Mouse (Mus musculus): ENCODE data around the gene Rgp1.
A peak's percentile ranks its signal among the peaks of the same experiment; 100 is the strongest.

Gene Rgp1

DNA sequence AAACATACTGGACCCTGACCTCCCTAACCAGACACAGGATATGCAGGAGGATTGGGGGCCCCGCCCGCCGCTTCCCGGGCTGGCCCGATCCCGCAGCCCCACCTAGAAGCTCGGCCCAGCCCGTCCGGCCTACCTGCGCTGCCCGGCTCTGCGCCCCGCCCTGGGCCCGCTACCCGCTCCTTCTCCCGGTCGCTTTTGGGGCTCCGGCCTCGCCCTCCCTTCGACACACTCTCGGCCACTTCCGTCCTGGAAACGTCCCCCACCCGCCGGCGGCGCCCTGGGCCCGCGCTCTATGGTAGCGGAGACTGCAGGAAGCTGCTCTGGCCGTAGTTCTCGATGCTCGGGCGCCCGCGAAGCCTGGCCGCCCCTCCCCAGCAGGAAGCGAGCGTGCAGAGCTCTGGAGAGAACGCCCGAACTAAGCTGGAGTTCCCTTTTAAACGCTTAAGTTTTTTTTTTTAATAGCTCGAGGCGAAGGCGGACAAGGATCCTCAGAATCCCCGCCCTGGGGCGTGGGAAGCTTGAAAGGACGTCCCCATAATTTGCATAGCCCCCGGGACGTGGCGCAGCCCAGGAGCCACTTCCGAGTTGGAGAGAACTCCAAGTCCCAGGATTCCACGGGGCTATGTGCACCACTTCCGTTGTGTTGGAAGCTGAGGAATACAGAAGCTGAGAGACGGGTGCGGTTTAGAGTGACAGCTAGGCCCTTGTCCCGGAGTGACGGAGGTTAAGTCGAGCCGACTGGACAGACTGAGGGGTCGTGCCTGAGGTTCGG, 16.3 kb upstream of the Rgp1 start, which contains the start of the genes Creb3 and Tln1:
Gene Creb3, plus strand, starts transcription at position 336 of the 772 bp plus-strand sequence.
Gene Tln1, minus strand, starts transcription at position 695 of the 772 bp plus-strand sequence.
- DNase-seq (ENCODE audit: extremely low read depth, low read depth, low spot score): peak; percentile 80

DNA sequence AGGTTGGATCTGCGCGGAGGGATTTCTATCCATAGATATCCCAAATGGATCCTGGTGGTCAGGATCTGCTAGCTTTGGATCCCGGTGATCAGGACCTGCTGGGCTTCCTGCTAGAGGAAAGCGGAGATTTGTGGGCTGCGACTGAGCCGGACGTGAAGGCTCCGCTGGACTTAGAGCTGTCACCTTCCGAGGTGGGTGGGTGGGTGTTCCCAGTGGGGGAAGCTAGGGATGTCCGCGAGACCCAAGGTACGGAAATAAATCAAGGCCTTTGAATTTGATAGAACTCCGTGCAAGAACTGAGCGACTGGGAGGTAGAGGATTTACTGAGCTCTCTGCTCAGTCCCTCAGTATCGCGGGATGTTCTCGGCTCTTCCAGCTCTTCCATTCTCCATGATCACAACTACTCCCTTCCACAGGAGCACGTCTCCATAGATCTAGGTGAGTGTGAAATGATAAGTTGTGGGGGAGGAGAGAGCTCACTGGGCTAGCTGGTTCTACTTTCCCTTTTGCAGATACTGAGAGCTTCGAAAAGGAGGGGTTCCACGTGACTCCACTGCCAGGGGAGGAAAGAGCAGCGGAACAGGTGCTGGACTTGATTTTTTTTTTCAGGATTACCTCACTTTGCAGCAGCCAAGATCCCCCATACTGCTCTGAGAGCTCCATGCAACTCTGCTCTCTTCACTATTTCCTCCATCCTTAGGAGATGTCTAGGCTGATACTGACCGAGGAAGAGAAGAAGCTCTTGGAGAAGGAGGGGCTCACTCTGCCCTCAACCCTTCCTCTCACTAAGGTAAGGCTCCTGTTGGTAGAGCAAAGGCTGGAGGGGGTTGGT, 15.5 kb upstream of the Rgp1 start:
- no peak for DNase-seq (ENCODE audit: extremely low read depth, low read depth, low spot score)

DNA sequence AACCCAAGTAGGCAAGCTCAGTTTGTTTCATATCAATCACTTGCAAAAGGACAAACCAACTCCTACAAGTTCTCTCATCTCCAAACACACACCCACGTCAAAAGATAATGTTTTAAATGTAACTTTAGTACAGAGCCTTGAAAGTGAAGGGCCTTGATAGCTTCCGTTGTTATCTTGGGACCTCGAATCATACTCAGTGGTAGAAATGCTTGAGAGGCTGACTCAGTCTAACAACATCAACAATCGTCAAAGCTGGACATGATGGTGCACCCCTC, 15.0 kb upstream of the Rgp1 start:
- no peak for DNase-seq (ENCODE audit: extremely low read depth, low read depth, low spot score)

DNA sequence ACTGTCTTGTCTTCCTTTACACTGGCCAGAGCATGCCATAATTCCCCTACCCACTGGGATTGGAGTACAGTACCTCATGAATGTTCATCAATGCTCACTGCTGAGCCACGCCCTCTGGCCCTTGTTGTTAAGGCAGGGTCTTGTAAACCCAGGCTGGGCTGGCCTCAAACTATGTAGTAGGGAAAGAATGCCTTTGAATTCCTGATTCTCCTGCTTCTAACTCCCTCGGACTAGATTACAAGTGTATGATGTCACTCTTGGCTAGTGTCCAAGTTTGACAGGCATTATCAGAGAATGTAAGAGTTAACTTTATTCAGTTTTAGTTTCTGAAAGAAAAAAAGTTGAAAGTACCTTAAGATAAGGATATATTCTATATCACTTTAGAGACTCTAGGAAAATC, 14.3 kb upstream of the Rgp1 start:
- DNase-seq (ENCODE audit: extremely low read depth, low read depth, low spot score): no peak

DNA sequence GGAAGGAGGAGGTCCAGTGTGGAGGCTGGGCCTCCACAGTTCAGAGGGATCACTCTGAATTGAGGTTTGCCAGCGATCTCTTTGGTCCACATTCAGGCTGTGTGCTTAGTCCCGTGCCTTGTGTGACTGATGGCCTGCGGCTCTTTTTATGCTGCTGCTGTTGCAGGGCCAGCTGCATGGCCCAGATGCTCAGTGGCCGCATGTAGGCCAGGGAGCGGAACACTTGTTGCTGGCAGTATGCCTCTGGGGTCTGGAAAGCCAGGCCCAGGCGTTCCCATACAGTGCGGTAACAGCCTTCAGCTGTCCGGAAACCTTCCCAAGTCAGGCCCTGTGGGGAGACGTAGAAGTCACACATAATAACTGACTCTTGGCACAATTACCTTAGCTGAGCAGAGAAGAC, 11.4 kb upstream of the Rgp1 start:
- DNase-seq (ENCODE audit: extremely low read depth, low read depth, low spot score): no peak

DNA sequence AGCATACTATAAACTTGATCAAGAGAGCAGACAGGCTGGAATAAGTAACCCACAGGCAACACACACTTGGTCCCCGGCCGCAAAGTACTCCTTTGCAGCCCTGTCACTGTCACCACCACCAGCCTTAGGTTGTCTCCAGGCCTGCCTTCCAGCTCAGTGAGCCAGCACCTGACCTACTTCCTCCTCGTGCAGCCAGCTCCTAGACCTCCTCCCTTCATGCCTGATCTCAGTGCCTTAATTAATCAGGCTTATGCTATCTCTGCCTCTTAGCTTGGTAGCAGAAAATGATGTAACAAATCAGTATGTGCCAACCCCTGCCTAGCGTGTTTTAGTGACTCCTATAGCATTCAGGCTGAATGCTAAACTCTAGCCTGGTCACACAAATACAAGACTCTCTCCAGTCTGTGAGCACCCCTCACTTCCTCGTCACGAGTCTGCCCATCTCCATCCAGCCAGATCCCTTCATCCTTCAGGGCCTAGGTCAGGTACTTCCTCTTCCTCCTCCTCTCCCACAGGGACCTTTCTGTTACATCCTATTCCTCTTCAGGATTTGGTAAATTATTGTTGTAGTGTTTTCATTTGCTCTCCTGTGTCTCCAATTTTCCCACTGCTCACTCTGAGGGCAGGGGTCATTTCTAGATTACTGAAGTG, 7.0 kb upstream of the Rgp1 start:
- DNase-seq (ENCODE audit: extremely low read depth, low read depth, low spot score): no peak

DNA sequence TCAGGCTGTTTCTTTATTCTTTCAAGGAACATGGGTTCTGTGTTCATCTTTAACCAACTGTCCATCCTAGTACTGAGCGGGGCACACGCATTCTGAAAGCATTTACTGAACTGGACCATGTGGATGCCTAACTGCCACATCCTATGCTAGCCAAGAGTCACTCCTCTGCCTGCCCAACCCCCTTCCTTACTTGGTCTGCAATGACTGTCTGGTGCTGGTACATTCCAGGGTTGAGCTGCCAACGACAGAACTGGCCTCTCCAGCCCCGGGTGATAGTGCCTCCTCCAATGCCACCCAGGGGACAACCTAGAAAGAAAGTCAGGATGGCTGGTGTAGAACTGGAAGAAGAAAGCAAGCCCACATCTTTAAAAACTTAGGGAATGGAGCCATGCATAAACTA, 5.0 kb upstream of the Rgp1 start:
- DNase-seq (ENCODE audit: extremely low read depth, low read depth, low spot score): no peak

DNA sequence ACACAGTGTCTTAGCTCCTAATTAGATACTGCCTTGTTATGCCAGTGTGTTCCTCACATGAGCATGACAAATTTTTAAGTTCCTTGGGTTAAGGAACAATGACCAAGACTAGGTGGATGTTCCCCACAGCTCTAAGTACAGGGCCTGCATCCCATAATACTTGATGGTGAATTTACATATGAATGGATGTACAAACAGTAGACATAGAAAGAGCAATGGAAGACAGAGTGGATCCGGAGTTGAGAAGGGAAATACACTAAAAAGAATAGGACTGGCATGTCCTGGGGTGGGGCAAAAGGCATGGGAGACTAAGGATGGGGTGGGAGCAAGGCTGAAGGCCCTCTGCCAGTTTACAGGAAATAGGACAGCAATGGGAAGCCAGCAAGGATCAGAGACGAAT, 3.2 kb upstream of the Rgp1 start:
- DNase-seq (ENCODE audit: extremely low read depth, low read depth, low spot score): no peak

DNA sequence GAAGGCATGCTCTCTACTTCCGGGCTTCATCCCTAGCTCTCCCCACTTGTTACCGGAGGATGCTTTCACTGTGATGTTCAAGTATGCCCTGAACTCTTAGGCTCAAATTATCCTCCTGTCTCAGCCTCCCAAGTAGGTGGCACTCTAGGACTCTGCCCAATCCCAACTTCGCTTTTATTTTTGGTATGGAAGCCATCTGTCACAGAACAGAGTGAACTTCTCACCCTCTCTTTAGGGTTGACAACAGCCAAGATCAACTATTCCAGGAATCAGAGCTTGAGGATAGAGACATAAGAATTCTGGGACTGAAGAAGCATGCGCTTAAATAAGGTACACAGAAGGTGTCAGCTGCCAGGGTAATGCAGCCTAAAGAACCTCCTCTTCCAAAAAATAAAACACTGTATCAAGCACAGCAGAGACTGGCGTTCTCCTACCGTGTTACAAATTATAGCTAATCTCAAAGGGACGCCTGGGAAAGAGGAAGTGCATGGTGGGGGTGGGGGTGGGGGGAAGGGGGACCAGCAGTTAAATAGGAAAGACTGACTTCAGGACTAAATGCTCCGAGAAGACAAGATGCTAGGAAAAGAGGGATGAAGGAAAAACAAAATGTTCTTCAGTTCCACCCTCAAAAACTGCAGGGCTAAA, 1.2 kb upstream of the Rgp1 start:
- no peak for DNase-seq (ENCODE audit: extremely low read depth, low read depth, low spot score)

DNA sequence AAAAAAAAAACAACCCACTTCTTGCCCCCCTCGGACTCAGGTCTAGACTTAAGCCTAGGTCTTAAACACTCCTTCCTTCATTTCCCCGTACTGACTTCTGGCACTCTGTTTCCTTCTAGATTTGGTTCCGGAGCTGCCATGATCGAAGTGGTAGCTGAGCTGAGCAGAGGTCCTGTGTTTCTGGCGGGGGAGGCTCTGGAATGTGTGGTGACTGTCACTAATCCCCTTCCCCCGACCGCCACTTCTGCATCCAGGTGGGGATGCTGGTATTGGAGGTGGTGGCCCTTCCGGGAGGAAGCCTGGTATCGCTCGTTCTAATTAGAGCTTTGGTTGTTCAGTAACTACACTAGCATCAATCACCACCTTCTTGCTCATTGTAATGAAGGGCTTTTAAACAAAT, 741 bp downstream of the Rgp1 start:
- DNase-seq (ENCODE audit: extremely low read depth, low read depth, low spot score): no peak

DNA sequence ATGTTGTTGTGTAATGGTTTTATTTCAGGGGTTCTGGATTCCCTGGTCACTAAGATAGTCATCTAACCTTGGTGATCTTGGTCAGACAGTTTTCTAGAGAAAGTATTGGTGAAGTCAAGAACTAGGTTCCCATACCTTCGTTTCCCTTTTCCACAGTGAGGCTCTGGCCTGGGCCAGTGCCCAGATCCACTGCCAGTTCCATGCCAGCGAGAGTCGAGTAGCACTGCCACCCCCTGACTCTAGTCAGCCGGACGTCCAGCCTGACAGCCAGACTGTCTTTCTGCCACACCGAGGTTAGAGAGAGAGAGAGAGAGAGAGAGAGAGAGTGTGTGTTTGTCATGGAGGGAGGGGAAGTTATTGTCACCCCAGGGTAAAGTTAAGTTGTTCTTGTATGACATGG, 1.2 kb downstream of the Rgp1 start:
- DNase-seq (ENCODE audit: extremely low read depth, low read depth, low spot score): no peak

DNA sequence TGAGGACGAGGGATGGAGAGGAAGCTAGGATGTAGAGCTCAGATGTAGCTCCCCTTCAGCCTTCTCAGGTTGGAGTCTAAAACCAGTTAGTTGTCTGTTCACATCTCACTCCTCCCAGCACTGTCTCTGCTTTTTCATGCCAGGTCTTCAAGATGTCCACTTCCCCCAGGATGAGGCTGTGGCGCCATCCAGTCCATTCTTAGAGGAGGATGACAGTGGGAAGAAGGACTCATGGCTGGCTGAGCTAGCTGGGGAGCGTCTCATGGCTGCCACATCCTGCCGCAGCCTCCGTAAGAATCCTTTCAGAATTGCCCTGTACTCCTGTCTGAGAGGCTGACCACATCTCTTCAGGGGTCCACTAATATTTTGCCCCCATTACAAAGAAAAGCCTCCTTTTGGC, 2.2 kb downstream of the Rgp1 start:
- no peak for DNase-seq (ENCODE audit: extremely low read depth, low read depth, low spot score)

DNA sequence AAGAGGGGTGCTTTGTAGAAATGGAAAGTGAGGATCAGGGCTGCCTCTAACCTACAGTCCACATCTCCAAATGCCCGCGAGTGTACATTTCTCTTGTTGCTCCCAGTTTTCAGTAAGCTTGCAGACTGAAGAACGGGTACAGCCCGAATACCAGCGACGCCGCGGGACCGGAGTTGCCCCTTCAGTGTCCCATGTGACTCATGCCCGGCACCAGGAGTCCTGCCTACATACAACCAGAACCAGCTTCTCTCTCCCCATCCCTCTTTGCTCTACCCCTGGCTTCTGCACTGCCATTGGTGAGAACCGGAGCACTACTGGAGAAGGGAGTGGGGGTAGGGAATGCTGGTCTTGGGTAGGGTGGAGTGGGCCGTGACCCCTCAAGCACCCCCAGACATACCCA, 2.9 kb downstream of the Rgp1 start:
- no peak for DNase-seq (ENCODE audit: extremely low read depth, low read depth, low spot score)

DNA sequence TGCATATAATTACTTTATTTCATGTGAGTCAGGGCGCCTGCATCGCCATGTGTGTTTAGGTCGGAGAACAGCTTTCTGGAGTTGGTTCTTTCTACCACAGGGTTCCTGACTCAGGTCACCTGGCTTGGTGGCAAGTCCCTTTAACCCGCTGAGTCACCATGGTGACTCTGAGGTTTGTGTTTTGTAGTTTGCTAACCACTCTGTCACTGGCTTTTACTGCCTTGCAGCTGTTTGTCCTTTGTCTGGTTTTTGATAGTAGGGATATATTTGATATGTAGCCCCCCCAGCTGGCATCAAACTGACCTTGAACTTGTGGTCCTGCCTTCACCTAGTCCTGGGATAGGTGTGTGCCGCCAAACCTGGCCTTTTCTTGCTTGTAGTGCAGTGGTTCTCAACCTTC, 3.7 kb downstream of the Rgp1 start:
- DNase-seq (ENCODE audit: extremely low read depth, low read depth, low spot score): no peak

DNA sequence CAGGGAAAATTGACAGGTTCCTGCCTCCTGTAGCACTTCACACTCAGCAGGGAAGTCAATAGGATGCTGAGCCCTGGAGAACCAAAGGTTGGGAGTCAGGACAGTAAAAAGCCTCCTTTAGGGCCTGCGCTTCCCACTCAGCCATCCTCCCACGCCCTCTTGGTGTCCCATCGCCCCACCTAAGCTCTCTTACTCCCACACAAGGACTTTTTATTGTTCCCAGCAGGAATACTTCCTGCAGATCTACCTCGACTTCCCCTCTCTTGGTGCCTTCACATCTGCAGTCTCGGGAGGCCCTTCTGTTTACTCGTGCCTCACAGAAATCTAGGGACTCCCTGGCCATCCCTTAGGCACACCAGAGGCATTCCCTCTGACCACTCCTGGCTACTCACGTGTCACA, 4.9 kb downstream of the Rgp1 start:
- no peak for DNase-seq (ENCODE audit: extremely low read depth, low read depth, low spot score)

DNA sequence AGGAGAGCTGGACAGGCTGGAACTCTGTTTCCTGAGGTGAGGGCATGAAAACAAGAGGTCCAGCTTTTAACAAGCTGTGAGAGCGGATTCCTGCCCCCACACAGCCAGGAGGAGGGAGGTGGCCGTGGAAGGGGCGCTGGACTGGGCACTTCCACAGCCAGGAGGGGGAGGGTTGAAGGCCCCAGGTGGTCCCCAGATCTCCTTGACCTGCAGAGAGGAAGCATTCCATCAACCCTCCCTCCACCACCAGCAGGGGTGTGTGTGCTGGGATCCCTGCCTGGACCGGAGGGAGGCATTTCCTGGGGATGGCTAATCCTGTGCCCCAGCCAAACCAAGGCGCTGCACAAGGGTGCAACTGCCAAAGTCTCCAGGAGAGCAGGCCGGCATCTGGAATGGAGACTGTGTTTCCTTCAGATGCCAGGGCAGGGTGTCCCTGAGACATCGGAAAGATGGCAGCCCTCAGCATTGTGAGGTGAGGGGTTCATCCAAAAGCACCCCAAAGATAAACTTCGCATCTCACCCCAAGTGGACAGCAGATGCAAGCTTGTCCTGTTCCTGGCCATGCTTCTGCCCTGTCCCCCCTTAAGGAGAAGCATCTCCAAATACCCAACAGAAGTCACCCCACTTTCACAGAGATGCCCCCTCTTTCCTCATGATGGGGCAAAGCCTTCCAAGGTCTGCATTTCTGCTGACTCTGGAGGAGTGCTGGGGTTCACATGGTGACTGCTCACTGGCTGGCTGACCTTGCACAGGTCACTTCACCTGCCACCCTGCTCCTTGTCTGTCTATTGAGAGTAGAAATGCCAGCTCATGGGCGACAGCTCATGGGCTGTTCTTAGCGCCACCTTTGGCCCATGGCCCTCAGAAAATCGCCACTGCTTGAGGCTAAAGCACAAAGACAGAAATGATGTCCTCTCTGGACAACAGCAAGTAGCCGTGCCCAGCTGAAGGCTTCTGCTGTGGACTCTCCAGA, 6.2 kb downstream of the Rgp1 start, which contains the start of gene Msmp:
Gene Msmp, minus strand, starts transcription at position 51 of the 973 bp plus-strand sequence.
- no peak for DNase-seq (ENCODE audit: extremely low read depth, low read depth, low spot score)

DNA sequence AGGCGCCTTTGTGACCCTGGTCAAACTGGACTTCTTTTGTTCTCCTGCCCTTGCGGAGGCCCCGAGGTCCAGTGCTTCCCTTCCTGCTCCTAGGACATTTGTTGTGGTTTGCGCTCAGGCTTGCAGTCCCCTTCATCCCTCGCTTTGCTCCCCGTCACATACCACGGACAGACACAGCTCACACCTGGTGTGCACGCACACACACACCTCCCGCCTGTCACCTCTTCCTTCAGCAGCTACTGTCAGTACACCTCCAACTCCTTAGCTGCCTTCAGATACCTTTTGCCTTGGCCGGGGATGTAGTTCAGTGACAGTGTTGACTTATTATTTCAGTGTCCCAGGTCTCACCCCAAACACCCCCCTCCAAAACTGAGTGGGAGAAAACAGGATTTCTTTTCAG, 7.2 kb downstream of the Rgp1 start:
- DNase-seq (ENCODE audit: extremely low read depth, low read depth, low spot score): no peak

DNA sequence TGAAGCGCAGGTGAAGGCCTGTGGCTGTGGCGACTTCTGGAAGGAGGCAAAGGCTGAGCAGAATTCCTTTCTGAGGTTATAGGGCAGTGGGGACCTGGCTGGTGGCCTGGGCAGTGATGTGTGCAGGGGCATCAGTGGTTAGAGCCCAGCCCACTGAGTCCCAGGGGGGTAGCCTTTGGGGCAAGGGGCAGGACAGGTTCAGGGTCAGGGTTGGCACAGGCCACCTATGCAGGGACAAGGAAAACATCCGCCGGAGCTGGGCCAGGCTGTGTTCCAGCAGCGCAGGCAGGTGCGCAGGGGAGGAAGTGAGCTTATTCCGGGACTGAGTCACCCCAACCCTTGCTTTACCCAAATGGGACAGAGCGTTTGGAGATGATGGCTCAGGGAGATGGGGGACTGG, 7.9 kb downstream of the Rgp1 start:
- no peak for DNase-seq (ENCODE audit: extremely low read depth, low read depth, low spot score)

DNA sequence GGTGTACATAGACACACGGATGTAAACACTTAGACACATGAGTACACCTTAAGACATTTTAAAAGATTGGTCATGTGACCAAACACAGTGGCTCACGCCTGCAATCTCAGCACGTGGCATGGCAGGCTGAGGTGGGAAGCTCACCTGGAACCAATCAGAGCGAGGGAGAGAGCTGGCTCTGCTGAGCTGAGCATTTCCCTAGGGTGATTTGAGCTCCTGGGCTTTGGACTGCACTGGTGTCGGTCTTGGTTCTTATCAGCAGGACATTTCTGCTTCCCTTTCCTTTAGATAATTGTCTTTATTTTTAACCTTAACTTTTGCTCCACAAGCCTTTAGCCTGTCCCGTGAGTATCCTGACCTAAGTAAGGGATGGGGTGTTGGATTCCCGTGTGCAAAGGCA, 9.2 kb downstream of the Rgp1 start:
- no peak for DNase-seq (ENCODE audit: extremely low read depth, low read depth, low spot score)

DNA sequence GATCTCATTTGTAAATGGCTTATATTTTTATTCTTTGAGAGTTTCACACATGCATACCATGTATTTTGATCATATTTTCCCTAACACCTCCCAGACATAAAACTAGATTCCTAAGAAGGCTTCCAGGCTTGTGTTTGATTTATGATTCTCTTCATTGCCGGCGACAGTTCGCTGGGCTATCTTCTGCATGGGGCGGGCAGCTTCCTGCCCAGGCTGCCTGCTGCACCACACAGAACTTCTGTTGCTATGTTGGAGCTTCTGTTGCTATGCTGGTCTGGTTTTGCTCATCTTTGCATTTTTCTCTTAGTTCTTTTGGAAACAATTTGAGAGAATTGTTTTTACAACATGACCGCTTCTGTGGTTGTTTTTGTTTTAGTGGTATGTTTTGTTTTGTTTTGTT, 13.0 kb downstream of the Rgp1 start:
- no peak for DNase-seq (ENCODE audit: extremely low read depth, low read depth, low spot score)

Data from fat pad, adult 2 months (tissue).